Mouse (Mus musculus): ENCODE results near the gene Ets1.

GRCm38 (mm10) chr9:32791699-32792098, 155.7 kb downstream of the Ets1 start:
- no peak for TF ChIP-seq EP300 (IDR thresholded peaks at IDR 0.05; ENCODE audit: low read depth)
- TF ChIP-seq CTCF (IDR thresholded peaks at IDR 0.05; ENCODE audit: low read depth): no peak
